Mouse (Mus musculus) olfactory bulb, adult 2 months (tissue): ENCODE data around the gene Arhgap23.

ENCODE experiments used
- CTCF ChIP-seq: fragments of 200-500 bp; IDR thresholded peaks from 2 replicates; pipeline ENCODE4 v1.5.1; 2012; ENCODE audit warnings: low read depth, mild to moderate bottlenecking, low read length, moderate library complexity; ENCODE audit not compliant: insufficient read depth
- POLR2A ChIP-seq: fragments of 200-500 bp; IDR thresholded peaks from 2 replicates; pipeline ENCODE4 v1.6.1; 2012; ENCODE audit warnings: mild to moderate bottlenecking, low read depth, low read length, moderate library complexity; ENCODE audit not compliant: insufficient read depth

DNA sequence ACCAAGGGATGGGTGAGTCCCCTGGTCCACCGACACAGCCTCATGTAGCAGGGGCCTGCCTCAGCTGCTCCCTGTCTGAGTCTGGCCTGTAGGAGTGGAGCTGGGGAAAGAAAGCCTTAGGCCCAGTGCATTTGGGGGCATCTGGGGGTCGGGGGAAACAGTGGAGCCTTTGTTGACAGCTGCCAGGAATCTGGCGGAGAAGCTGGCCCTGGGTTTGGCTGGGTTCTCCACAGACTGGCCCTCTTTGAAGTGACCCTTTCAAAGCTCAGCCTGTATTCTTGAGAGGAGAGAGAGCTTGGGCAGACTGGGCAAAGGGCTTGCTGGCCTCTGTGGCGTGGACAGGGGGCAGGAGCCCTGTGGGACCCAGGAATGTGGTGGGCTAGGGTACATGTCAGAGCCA, 7.2 kb downstream of the Arhgap23 start:
- TF ChIP-seq CTCF (no peak), POLR2A (no peak)
